Mouse (Mus musculus) right cerebral cortex, postnatal 14 days (tissue): ENCODE measurements around the gene Ftl1.

ENCODE experiments used
- DNase-seq: peaks from one replicate; pipeline ENCODE4 v3.0.0; 2022

Gene Ftl1

DNA sequence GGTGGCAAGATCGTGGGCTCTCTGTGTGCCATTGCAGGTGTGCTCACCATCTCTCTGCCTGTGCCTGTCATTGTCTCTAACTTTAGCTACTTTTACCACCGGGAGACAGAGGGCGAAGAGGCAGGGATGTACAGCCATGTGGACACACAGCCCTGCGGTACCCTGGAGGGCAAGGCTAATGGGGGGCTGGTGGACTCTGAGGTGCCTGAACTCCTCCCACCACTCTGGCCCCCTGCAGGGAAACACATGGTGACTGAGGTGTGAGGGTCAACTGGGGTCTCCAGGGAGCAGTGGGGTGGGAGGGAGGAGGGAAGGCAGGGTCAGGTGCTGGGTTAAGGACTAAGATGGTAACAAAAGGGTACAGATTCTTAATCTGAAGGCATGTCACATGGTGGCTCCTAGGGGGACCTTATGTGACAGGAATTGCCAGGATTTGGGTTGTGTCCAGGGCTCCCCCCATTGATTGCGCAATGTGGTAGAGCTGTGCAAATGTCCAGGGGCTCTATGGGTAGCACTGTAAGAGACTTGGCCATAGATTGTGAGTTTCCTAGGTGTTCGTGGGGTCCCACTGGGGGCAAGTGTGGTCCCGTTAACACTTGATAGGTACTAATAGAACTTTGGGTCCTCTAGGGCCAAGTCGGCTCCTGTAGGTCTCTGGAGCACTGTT is 50.1 kb downstream of the Ftl1 start:
- no peak for DNase-seq

DNA sequence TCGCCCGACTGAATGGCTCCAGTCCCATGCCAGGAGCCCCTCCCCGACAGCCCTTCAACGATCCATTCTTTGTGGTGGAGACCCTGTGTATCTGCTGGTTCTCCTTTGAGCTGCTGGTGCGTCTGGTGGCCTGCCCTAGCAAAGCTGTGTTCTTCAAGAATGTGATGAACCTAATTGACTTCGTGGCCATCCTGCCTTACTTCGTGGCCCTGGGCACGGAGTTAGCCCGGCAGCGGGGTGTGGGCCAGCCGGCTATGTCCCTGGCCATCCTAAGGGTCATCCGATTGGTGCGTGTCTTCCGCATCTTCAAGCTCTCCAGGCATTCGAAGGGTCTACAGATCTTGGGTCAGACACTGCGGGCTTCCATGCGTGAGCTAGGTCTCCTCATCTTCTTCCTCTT is 50.7 kb downstream of the Ftl1 start:
- no peak for DNase-seq

DNA sequence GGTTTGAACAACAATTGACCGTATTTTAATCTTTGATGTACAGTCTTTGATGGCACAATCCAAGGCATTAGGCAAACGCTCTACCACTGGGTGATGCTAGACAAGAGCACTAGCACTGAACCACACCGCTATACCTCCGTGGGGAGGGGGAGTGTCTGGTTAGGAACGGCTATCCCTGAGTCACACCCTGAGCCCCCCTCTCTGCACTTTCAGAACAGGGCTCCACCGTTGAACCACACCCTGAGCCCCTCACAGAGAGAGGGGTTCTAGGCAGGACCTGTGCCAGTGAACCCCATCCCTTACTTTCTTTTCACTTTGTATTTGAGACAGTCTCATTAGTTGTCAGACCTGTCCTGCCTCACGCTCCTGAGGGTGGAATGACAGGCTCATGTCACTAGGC is 51.3 kb downstream of the Ftl1 start:
- no peak for DNase-seq
